Mouse (Mus musculus): ENCODE measurements around the gene Dhodh.

The Dhodh gene

DNA sequence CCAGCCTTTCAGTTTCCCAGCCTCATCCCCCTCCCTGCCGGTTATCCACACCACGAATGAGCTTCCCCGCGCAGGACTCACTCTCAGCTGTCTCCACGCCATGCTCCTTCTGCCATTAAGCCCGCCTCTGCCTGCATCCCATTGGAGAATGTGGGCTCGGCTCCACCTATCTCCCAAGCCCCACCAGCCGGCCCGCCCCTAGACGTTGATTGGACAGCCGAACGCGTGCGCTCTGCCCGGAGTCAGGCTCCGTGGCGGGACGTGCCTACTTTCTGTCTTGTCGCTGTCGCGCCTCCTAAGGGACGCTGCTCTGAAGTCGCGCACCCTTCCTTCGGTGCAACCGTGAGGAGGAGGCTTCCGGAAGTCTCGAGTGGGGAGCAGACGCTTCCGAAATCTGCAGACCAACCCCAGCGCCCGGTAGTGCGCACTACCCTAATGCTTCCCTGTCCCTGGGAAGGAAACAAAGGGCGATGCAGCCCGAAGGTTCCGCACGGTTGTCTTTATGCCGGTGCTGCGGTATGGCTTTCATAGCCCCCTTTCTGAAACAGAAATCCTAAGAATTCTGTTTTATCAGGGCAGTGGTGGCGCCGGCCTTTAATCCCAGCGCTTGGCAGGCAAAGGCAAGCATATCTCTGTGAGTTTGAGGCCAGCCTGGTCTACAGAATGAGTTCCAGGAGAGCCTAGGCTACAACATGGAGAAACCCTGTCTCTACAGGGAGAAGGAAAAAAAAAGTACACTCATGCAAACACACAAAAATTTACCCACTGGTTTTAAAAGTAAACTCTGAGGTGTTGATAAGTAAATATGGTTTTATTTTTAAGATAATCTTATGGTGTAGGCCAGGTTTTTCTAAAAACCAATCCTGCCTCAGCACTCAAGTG is at the start of gene Dhodh:
Gene Dhodh (minus strand): TSS at position 403 of the 882 bp plus-strand sequence.
- DNase-seq = peak; percentile 98

DNA sequence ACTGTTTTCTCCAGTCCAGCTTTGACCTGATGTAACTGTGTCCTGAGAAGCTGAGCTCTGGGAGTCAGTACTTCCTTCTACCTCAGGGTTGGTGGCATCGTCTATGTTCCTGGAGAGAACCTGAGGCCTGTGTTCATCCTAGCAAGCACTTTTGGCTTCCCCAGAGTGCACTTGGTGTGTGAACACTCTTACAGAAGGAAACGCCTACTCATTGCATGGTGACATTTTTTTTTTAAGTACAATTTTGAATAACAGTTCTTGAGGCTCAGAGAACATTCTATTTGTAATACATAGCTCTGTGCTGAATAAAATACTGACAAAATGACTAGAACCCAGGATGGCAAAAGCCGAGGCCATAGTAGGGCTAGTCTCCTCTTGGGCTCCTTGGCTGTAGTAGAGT is 48.4 kb upstream of the Dhodh start:
- no peak for DNase-seq

DNA sequence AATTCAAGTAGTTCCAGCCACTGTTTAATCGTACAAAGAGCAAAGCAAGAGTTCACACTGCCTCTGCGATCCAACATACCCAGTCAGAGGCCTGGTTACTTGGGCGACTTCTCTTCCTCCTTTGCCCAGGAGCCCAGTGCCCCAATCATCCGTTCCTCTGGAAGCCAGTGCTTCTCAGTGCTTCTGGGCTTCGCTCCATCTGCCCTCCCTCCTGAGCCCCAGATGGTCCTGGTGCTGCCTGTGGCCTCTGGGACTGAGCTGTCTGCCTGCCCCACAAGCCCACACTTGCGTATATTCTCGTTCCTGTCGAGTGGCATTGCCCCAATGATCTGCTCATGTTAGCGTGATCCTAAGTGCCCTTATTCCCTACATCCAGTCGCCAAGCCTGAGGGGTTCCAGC is 42.3 kb upstream of the Dhodh start:
- DNase-seq = peak; percentile 33

DNA sequence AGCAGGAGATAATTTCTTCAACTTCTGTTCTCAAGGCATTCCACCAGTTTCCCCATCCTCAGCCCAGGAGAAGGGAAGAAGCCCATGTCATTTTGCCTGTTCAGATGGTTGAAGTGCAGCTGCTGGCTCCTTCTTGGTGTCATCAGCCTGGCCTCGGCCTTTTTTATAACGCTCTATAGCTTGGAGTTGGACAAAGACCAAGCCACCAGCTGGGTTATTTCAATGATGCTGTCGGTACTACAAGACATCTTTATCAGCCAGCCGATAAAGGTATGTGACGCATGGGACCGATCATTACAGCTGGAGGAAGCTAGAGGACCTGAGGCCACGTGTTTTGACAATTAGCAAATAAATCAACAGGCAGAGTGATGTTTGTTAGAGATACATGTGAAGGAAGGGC is 40.0 kb upstream of the Dhodh start:
- DNase-seq = no peak

- no peak for DNase-seq
These were observed 38.9 kb upstream of the Dhodh start for GRCm38 (mm10) chr8:109647331-109647730.

GRCm38 (mm10) chr8:109641236-109641635 is 32.8 kb upstream of the Dhodh start:
- DNase-seq = no peak

- no peak for DNase-seq
These were observed 31.9 kb upstream of the Dhodh start for GRCm38 (mm10) chr8:109640410-109640809.

- no peak for DNase-seq
These were observed 30.4 kb upstream of the Dhodh start for GRCm38 (mm10) chr8:109638851-109639250.

DNA sequence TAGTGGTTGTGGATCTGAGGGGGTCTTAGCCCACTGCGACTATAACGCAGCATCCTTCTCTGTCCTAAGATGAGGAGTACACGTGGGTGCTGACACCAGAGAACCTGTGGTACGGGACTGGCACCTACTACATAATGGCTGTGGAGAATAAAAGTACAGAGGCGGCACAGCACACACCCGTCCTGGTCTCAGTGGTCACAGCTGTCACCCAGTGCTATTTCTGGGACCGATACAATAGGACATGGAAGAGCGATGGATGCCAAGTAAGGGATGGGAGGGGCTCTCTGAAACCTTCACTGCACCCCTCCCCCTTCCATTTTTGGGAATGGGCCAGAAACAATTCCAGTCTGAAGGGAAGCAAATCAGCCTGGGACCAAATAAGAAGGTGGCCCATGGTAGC is 26.7 kb upstream of the Dhodh start:
- DNase-seq = no peak

DNA sequence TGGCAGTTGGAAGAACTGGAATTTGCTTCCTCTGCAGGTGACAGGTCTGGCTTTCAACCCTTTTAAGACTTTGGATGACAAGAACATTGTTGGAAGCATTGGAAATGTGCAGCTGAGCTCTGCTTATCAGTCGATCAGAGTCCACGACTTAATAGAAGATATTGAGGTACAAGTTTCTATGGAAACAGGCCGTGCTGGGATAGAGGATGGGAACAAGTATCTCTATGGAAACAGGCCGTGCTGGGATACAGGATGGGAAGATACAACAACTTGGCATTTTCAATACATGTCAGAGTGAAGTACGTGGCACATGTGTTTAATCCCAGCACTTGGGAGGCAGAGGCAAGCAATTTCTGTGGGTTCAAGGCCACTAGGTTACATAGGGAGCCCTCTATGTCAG is 24.0 kb upstream of the Dhodh start:
- DNase-seq = no peak

DNA sequence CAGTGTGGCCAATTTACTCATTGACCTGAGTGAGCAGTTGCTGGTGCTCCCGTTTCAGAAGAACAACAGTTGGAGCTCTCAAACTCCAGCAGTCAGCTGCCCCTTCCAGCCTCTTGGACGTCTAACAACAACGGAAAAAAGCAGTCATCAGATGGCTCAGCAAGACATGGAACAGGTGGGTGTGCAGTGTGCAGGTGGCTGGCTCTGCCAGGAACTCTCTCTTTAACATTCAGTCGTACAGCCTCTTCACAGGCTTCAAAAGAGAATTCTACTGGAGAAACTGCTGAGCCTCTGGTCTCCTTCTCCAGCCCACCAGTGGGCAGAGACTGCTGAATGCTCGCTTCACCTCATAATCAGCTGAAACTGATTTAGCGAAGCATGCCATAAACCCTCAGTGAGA is 20.2 kb upstream of the Dhodh start:
- DNase-seq = no peak

- DNase-seq = no peak
These were observed 7.1 kb upstream of the Dhodh start for GRCm38 (mm10) chr8:109615569-109615968.

DNA sequence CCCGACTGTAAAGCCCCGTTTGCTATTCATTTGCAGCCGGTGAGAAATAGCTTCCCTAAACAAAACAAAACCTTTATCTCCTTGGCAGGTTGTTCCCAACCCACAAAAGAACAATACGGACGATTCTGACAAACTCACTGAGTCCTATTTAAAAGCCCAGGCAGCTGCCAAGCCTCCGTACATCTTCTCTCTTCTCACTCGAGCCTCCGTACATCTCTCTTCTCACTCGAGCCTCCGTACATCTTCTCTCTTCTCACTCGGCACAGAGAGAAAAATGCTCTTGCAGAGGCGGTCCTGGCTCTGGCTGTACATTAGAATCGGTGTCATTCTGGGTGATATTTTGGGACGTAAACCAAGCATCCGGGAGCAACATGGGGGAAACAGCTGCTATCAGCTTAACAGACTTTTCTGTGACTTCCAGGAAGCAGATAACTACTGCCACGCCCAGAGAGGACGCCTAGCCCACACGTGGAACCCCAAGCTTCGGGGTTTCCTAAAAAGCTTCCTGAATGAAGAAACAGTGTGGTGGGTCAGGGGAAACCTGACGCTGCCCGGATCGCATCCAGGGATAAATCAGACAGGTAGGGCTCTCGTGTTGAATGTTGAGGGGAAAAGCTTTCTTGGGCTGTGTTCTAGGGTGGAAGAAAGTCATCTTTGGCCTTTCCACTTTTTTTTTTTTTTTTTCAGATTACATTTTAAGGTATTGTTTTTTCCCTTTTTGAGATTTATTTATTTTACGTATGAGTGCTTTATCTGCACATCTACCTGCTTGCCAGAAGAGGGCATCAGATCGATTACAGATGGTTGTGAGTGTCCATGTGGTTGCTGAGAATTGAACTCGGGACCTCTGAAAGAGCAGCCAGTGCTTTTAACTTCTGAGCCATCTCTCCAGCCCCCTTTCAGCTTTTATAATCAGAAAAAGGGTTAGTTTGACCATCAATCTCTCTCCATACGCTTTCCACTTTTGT is 6.1 kb upstream of the Dhodh start, which contains the start of gene Pkd1l3:
Gene Pkd1l3 (plus strand): TSS at position 275 of the 968 bp plus-strand sequence.
- no peak for DNase-seq

DNA sequence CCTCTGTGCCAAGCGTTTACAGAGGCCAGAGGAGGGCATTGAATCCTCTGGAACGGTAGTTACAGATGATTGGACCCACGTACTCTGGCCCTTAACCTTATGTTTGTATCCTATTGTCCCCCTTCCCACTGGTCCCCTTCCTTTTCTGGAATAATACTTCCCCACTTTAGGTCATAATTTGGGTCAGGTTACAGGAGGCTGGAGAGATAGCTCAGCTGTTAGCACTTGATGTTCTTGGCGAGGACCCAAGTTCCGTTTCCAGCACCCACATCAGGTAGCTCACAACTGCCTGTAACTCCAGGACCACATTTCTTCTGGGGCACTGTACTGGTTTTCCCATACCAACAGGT is 655 bp upstream of the Dhodh start:
- peak; percentile 56 for DNase-seq

- DNase-seq = peak; percentile 44
These were observed 823 bp downstream of the Dhodh start for GRCm38 (mm10) chr8:109607650-109608049.

DNA sequence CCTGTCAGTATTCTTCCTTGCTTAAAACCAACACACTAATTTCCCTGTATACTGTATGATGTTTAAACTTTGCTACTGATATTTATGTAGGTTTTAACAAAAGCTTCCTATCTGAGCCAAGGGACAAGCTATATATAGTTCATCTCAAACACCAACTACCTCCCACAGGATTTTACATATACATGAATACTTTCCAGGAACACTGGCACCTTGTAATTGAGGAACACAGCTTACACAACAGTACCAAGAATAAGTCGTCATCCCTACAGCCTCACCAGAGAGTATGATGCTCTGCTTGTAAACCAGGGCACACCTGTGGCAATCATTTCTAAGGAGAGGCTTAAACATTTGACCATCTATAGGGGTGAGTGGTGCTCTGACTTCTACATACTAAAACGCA is 1.7 kb downstream of the Dhodh start:
- no peak for DNase-seq

DNA sequence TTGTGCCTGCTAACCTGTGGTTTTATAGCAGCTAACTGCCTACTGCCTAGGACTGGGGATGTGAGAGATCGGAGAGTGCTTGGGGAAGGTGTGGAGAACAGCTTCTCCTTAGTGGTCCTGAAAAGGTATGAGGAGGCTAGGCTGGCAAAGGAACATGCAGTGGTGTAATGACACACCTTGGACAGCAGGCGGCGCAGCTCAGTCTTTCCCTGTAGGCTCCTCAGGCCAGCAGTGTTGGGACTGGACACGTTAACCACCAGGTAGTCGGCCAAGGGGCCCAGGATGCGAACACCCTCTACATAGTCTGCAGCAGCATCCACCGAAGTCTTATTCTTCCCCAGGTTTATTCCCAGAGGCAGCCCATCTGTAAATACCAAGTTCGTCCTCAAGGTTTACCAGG is 12.6 kb downstream of the Dhodh start:
- peak; percentile 16 for DNase-seq

GRCm38 (mm10) chr8:109593117-109593788 is 15.2 kb downstream of the Dhodh start:
- no peak for DNase-seq

DNA sequence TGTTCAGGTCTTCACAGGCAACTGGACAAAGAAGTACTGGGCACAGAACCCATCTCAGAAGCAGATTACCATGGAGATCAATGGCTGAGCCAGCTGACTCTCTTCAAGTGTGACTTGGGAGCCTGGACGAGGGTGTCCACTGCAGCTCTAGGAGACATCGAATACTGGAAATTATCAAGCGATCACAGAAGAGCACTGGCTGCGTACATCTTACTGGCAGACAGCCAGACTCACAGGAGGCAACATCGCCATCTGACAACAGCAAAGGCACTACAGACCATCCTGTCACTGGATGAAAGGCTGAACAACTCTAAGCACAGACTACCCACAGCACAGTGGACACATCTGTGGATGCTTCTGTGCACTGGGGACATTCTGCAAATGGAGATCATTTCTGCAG is 16.3 kb downstream of the Dhodh start:
- DNase-seq = no peak

DNA sequence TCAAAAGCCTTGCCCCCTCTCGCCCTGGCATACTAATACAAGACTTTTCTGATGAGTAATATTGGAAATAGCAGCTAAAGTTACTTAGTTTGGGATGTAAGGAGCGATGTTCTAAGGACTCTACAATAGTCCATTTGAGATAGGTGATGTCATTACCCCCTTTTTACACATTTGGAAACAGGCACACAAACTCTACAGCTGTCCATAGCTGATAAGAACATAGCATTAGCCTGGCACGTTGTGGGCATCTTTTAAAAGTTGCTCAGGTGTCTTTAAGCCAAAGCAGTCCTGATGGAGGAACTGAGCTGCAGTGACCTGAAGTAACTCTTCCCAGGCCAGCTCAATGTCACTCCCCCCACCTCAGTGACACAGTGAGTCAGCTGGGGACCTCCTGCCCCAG is 17.1 kb downstream of the Dhodh start:
- no peak for DNase-seq

DNA sequence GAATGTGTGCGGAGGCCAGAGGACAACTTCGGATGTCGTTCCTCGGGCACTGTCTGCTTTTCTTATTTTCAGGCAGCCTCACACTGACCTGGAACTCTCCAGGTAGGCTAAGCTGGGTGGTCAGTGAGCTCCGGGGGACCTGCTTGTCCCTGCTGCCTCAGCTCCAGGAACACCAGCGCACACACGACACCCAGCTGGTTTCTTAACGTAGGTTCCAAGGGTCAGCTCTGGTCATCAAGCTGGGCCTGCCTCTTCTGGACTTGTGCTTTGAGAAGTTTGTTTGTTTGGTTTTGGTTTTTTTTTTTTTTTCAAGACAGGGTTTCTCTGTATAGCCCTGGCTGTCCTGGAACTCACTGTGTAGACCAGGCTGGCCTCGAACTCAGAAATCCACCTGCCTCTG is 17.6 kb downstream of the Dhodh start:
- no peak for DNase-seq

DNA sequence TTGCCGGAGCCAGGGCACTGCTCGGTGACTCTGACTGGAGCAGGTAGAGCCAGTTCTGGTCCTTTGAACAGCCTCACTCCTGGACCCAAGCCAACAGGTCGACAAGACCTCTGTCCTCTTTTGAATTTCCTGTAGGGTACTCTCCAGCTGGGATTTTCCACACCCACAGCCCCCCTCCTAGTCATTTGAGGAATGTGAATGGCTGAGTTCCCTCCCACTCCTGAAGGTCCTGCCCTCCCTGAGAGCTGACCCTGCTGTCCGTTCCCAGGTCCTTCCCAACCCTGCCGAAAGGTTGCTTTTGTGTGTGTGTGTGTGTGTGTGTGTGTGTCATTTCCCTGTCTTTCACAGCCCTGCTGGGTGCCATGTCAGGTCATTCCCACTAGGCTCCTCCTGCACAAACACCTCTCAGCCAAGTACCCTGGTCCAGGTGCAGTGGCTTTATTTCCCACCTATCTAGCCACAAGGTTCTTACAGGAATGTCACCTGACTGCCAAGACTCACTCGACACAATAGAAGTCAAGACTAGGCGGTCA is 21.4 kb downstream of the Dhodh start:
- no peak for DNase-seq

DNA sequence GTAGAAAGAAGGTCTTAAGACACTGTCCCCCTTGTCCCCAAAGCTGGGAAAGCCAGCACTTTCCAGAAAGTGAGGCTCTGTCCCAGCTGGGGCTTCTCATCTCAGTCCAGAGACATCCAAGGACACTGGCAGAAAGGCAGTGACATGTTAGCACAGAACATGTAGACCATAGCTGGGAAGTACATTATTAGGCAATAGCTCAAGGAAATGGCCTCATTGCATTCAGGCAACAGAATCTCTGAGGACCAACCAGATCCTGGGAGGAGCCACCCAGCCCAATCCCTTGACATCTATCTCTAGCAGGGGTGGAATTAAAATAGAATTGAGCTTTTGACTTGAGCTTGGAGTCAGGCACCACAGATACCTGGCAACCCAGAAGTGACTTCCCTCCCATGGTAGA is 22.8 kb downstream of the Dhodh start:
- DNase-seq = no peak

Measured in cerebellum, adult 9-11 months (tissue).